Mouse (Mus musculus): ENCODE data around the gene Primpol.

GRCm38 (mm10) chr8:46593067-46593466 is 23.9 kb downstream of the Primpol start:
- TF ChIP-seq POLR2A (IDR thresholded peaks at IDR 0.05; ENCODE audit: borderline replicate concordance, insufficient read depth, low read length) (no peak), CTCF (IDR thresholded peaks at IDR 0.05; ENCODE audit: borderline replicate concordance, insufficient read depth, low read depth, low read length) (no peak)

Measured in cerebellum, adult 2 months (tissue).